Mouse (Mus musculus): ENCODE measurements around the gene Kmt2c. TPM values are rescaled to one million over a fixed set of nuclear protein-coding genes. Genes with fewer than 3 reads are reported as not detected.

Gene Kmt2c
- polyA plus RNA-seq, 1 experiment from 2014 or later, result 22.4 TPM

- no peaks in the 10 kb centered on the region for H3K27me3 ChIP-seq (replicated peaks)
- H3K36me3 ChIP-seq, result peaks cover 50% of the 10 kb centered on the region
- no peak overlapping the region for H3K4me2 ChIP-seq (replicated peaks)
- H3K4me1 ChIP-seq, result no peaks in the 10 kb centered on the region
- no peaks in the 10 kb centered on the region for H3K9me3 ChIP-seq
- H3K27ac ChIP-seq, result no peak overlapping the region
- no peak overlapping the region for H3K9ac ChIP-seq
- no peak overlapping the region for H3K4me3 ChIP-seq
- ATAC-seq (ENCODE audit: low FRiP score, low read depth), result no peak
- WGBS, result 100% methylated on average over 2 of the region's 2 CpGs
Observed at GRCm38 (mm10) chr5:25310226-25310625, 188.4 kb downstream of the Kmt2c start.

DNA sequence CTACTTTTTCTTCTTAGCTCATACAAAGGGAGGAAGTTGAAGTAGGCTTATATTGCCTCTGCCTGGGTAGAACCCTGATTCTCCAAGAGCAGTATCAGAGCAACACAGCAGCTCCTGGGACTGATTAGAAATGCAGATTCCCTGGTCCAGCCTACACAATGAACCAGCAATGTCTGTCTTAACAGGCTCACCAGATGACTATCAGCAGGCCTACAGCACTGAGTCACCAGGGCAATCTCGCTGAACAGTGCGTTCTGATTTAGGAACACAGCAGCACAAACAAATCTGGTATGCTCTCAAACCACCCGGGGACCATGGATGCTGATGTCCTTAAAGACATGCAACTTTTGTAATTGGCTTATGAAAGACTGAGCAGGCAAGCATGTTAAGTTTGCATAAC is 201.8 kb downstream of the Kmt2c start:
- no peak overlapping the region for H3K27ac ChIP-seq
- ATAC-seq (ENCODE audit: low FRiP score, low read depth), result no peak
- H3K27me3 ChIP-seq (replicated peaks), result no peaks in the 10 kb centered on the region
- no peak overlapping the region for H3K9ac ChIP-seq
- H3K4me3 ChIP-seq, result no peak overlapping the region
- H3K9me3 ChIP-seq, result no peaks in the 10 kb centered on the region
- 68% methylated on average over 3 of the region's 3 CpGs for WGBS
- no peak overlapping the region for H3K4me2 ChIP-seq (replicated peaks)
- H3K4me1 ChIP-seq, result no peaks in the 10 kb centered on the region
- H3K36me3 ChIP-seq, result peaks cover 35% of the 10 kb centered on the region

DNA sequence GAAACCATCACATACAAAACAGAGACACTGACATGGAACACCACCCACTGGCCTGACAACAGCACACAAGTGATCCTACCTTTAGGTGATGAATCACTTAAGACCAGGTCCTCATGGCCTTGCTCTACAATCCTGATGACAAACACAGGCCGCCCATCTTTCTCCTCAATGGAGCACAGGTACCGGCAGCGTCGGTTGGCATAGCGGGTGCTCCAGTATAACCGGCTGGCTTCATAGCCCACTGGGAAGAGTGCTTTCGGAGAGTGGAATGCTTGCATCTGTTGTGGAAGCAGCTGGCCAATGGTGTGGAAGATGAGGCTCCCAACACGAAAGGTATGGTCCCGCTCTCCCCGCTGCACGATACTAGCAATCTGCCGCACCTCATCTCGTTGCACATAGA is 214.6 kb downstream of the Kmt2c start:
- ATAC-seq (ENCODE audit: low FRiP score, low read depth), result no peak
- WGBS, result 97% methylated on average over 13 of the region's 13 CpGs
- Histone ChIP-seq H3K4me1 (no peaks in the 10 kb centered on the region), H3K4me2 (replicated peaks) (no peak overlapping the region), H3K27ac (no peak overlapping the region), H3K9ac (no peak overlapping the region), H3K9me3 (no peaks in the 10 kb centered on the region), H3K27me3 (replicated peaks) (no peaks in the 10 kb centered on the region), H3K4me3 (no peak overlapping the region), H3K36me3 (peaks cover 67% of the 10 kb centered on the region)

GRCm38 (mm10) chr5:25276365-25276764 is 222.2 kb downstream of the Kmt2c start:
- no peak overlapping the region for H3K4me2 ChIP-seq (replicated peaks)
- H3K9me3 ChIP-seq, result no peaks in the 10 kb centered on the region
- H3K9ac ChIP-seq, result no peak overlapping the region
- peaks cover 68% of the 10 kb centered on the region for H3K36me3 ChIP-seq
- H3K4me1 ChIP-seq, result no peaks in the 10 kb centered on the region
- no peak overlapping the region for H3K27ac ChIP-seq
- no peak overlapping the region for H3K4me3 ChIP-seq
- WGBS, result 93% methylated on average over 6 of the region's 6 CpGs
- no peaks in the 10 kb centered on the region for H3K27me3 ChIP-seq (replicated peaks)
- no peak for ATAC-seq (ENCODE audit: low FRiP score, low read depth)

DNA sequence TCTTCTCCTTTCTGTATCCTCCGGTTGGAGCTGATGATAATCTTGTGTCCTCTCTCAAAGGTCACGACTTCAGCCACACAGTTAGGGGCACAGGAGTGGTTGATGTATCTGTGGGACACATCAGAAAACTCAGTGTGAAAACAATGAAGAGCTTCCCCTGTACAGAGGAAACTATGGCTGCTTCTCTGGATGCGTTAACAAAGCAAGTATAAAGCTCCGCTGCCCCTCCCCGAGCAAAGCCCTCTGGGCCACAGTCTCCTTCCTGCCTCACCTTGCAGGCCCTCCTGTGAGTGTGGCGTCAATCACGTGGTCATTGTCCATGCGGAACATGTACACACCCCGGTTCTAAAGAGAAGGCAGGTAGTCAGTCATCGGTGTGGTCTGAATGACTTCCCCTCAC is 223.0 kb downstream of the Kmt2c start:
- H3K27ac ChIP-seq, result no peak overlapping the region
- no peak for ATAC-seq (ENCODE audit: low FRiP score, low read depth)
- peaks cover 66% of the 10 kb centered on the region for H3K36me3 ChIP-seq
- no peaks in the 10 kb centered on the region for H3K27me3 ChIP-seq (replicated peaks)
- H3K4me3 ChIP-seq, result no peak overlapping the region
- H3K4me1 ChIP-seq, result no peaks in the 10 kb centered on the region
- H3K4me2 ChIP-seq (replicated peaks), result no peak overlapping the region
- H3K9me3 ChIP-seq, result no peaks in the 10 kb centered on the region
- 95% methylated on average over 10 of the region's 10 CpGs for WGBS
- no peak overlapping the region for H3K9ac ChIP-seq

- Histone ChIP-seq H3K36me3 (peaks cover 57% of the 10 kb centered on the region), H3K27me3 (replicated peaks) (no peaks in the 10 kb centered on the region), H3K4me2 (replicated peaks) (no peak overlapping the region), H3K4me3 (no peak overlapping the region), H3K9me3 (no peaks in the 10 kb centered on the region), H3K27ac (no peak overlapping the region), H3K4me1 (no peaks in the 10 kb centered on the region), H3K9ac (no peak overlapping the region)
- 96% methylated on average over 4 of the region's 4 CpGs for WGBS
- ATAC-seq (ENCODE audit: low FRiP score, low read depth), result no peak
Observed at GRCm38 (mm10) chr5:25268258-25268888, 230.2 kb downstream of the Kmt2c start.

DNA sequence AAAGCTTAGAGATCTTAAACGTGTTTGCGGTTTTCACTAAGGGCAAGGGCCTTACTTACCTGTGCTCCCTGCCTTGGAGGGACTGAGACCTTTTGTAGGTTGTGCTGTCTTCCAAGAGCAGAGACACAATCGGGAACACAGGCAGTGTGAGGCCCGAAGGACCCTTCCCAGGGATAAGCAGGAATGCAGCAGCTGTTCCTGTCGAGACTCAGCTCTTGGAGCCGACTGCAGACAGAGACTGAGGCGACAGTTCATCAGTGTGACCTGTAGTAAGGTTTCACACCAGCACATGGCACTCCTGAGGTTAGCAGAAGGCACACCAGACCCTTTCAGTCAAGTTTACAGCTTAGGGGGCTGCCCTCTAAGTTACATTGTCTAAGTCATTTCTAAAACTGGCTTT is 236.3 kb downstream of the Kmt2c start:
- WGBS, result 87% methylated on average over 7 of the region's 7 CpGs
- no peak overlapping the region for H3K4me3 ChIP-seq
- H3K4me1 ChIP-seq, result no peaks in the 10 kb centered on the region
- peaks cover 79% of the 10 kb centered on the region for H3K36me3 ChIP-seq
- no peak for ATAC-seq (ENCODE audit: low FRiP score, low read depth)
- H3K27ac ChIP-seq, result no peak overlapping the region
- H3K27me3 ChIP-seq (replicated peaks), result no peaks in the 10 kb centered on the region
- no peak overlapping the region for H3K9ac ChIP-seq
- H3K4me2 ChIP-seq (replicated peaks), result no peak overlapping the region
- H3K9me3 ChIP-seq, result no peaks in the 10 kb centered on the region

DNA sequence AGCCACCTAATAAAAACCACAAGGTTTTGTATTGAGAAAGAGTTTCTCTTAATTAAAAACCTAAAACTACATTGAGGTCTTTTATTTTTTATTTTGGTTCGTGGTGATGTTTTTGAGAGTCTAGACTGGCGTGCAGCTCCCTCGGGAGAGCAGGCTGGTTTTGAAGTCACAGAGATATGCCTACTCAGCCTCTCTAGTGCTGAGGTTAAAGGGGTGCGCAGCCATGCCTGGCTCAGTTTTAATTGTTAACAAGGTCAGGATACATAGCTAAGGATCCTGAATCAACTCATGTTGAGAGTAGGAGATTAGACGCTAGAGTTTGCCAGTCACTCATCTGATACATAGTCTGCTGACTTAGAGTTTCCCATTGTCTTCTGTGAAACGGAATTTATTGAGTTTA is 237.1 kb downstream of the Kmt2c start:
- Histone ChIP-seq H3K4me1 (no peaks in the 10 kb centered on the region), H3K4me3 (no peak overlapping the region), H3K9me3 (no peaks in the 10 kb centered on the region), H3K4me2 (replicated peaks) (no peak overlapping the region), H3K27ac (no peak overlapping the region), H3K27me3 (replicated peaks) (no peaks in the 10 kb centered on the region), H3K9ac (no peak overlapping the region), H3K36me3 (peaks cover 72% of the 10 kb centered on the region)
- no peak for ATAC-seq (ENCODE audit: low FRiP score, low read depth)
- 91% methylated on average over 6 of the region's 6 CpGs for WGBS

DNA sequence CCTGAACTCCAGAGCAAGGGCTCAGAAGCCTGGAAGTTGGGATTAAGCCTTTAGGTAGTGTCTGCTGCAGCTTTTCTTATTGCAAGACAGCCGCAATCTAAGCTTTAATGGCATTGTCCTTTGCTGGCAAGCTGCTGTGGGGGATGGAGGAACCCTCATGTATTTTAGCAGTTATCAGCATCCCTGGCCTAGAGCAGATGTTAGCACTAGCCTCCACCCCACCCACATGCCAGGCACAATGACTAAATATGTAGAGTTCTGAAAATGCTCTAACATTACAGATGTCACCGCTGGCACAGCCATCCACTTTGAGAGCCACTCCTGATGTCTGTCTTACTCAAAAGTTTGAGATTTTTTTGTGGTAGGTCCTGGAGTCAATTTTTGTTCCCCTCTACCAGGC is 241.9 kb downstream of the Kmt2c start:
- Histone ChIP-seq H3K9ac (no peak overlapping the region), H3K9me3 (no peaks in the 10 kb centered on the region), H3K4me3 (no peak overlapping the region), H3K27me3 (replicated peaks) (no peaks in the 10 kb centered on the region), H3K27ac (no peak overlapping the region), H3K36me3 (peaks cover 71% of the 10 kb centered on the region), H3K4me1 (no peaks in the 10 kb centered on the region), H3K4me2 (replicated peaks) (no peak overlapping the region)
- no peak for ATAC-seq (ENCODE audit: low FRiP score, low read depth)
- WGBS, result 92% methylated on average over 2 of the region's 2 CpGs

- no peaks in the 10 kb centered on the region for H3K4me1 ChIP-seq
- no peak for ATAC-seq (ENCODE audit: low FRiP score, low read depth)
- H3K4me3 ChIP-seq, result no peak overlapping the region
- H3K27me3 ChIP-seq (replicated peaks), result no peaks in the 10 kb centered on the region
- H3K9ac ChIP-seq, result no peak overlapping the region
- H3K4me2 ChIP-seq (replicated peaks), result no peak overlapping the region
- whole genome bisulfite sequencing, result 96% methylated on average over 4 of the region's 4 CpGs
- H3K27ac ChIP-seq, result no peak overlapping the region
- peaks cover 77% of the 10 kb centered on the region for H3K36me3 ChIP-seq
- H3K9me3 ChIP-seq, result no peaks in the 10 kb centered on the region
Observed at GRCm38 (mm10) chr5:25254491-25254890, 244.1 kb downstream of the Kmt2c start.

DNA sequence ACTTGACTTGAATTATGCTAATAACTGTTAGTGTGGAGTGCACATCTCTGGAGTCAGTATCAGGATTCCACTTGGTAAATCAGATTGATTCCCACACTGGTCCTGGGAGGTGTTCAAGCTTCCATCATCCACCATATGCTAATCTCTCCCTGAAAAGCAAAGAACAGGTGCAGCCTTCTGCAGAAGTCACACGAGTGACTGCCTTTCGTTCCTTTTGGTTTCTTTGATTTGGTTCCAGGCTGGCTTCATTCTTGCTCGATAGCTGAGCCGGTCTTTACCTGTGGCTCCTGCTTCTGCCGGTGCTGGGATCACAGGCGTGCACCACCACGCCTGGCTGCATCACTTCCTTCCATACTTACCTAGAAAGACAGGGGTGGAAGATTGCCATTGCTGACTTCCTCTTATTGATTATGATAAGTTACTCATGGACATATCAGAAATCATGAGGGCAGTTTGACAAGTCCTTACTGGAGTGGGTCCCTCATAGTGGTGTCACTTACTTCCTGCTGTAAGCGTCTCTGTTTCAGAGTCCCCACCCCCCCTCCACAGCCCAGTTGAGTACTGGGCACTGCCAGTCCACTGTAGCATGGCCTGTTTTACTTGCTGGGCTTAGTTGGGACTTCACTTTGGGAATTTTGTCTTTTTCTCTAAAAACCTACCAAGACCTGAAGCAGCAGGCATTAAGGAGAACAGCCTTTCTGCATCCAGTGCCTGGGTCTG is 245.6 kb downstream of the Kmt2c start:
- no peak overlapping the region for H3K4me3 ChIP-seq
- H3K4me2 ChIP-seq (replicated peaks), result no peak overlapping the region
- no peak overlapping the region for H3K27ac ChIP-seq
- H3K9ac ChIP-seq, result no peak overlapping the region
- H3K4me1 ChIP-seq, result no peaks in the 10 kb centered on the region
- H3K9me3 ChIP-seq, result no peaks in the 10 kb centered on the region
- H3K36me3 ChIP-seq, result peaks cover 67% of the 10 kb centered on the region
- WGBS, result 94% methylated on average over 8 of the region's 8 CpGs
- no peak for ATAC-seq (ENCODE audit: low FRiP score, low read depth)
- H3K27me3 ChIP-seq (replicated peaks), result no peaks in the 10 kb centered on the region

DNA sequence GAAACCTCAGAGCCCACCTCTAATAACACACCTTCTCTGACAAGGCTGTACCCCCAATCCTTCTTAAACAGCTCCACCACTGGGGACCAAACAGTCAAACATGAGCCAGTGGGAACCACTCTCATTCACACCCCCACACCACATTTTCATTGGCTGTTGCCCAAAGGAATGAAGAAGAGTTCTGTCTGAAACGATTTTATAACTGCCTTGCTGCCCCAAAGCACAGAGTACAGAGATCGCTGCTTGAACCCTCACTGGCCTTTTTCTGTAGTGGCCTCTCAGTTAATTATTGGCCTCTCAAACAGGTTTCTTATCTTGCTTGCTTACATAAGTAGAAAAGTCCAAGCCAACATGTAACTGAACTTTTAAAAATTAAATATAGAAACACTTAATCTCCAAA is 246.2 kb downstream of the Kmt2c start:
- Histone ChIP-seq H3K9ac (no peak overlapping the region), H3K4me1 (no peaks in the 10 kb centered on the region), H3K4me2 (replicated peaks) (no peak overlapping the region), H3K27ac (no peak overlapping the region), H3K27me3 (replicated peaks) (no peaks in the 10 kb centered on the region), H3K36me3 (peaks cover 62% of the 10 kb centered on the region), H3K4me3 (no peak overlapping the region), H3K9me3 (no peaks in the 10 kb centered on the region)
- 93% methylated on average over 2 of the region's 2 CpGs for WGBS
- no peak for ATAC-seq (ENCODE audit: low FRiP score, low read depth)

DNA sequence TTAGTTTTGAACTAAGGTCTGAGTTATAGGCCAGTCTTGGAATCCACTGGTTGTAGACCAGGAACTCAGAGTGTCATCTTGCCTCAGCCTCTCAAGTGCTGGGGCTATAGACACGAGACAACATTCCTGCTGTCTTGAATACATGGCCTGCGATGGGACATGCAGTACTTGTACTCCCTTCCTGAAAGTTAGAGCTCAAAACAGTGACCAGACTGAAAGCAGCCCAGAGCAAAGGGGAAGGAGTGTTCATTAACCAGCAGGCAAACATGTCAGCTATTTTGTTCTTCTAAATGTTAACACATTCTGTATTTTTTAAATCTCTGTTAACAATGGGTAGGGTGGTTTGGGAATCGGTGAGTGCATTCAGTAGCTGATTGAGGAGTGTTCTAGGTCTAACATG is 251.5 kb downstream of the Kmt2c start:
- ATAC-seq (ENCODE audit: low FRiP score, low read depth), result no peak
- Histone ChIP-seq H3K9ac (no peak overlapping the region), H3K27me3 (replicated peaks) (no peaks in the 10 kb centered on the region), H3K27ac (no peak overlapping the region), H3K9me3 (no peaks in the 10 kb centered on the region), H3K4me1 (no peaks in the 10 kb centered on the region), H3K4me3 (no peak overlapping the region), H3K4me2 (replicated peaks) (no peak overlapping the region), H3K36me3 (peaks cover 27% of the 10 kb centered on the region)
- 87% methylated on average over 3 of the region's 3 CpGs for WGBS
